Mouse (Mus musculus) MEL (cell line): ENCODE results near the gene Sobp. TPM values are rescaled to one million over a fixed set of nuclear protein-coding genes. Genes with fewer than 3 reads are reported as not detected.

ENCODE experiments used
- DNase-seq: peaks from one replicate; pipeline ENCODE4 v3.0.0; 2011; ENCODE audit warnings: low read depth, low spot score
- H3K27ac ChIP-seq: 2 replicates; pipeline ENCODE4 v1.5.1; 2012; ENCODE audit warnings: low read depth, mild to moderate bottlenecking, control low read depth, low read length, moderate library complexity; ENCODE audit not compliant: control insufficient read depth
- H3K27me3 ChIP-seq, 2 experiments: fragments of 150-350 bp in 1 of 2; sonication (generic) in 1 of 2; 2 replicates each; pipeline ENCODE4 v1.6.1; 2012; ENCODE audit warnings: low read length in 2 of 2, mild to moderate bottlenecking in 2 of 2, improper control_type of control experiment in 1 of 2, moderate library complexity in 1 of 2; ENCODE audit not compliant: insufficient read depth in 2 of 2, control insufficient read depth in 1 of 2
- H3K36me3 ChIP-seq, 2 experiments: 2 replicates each; pipeline ENCODE4 v1.6.1; 2012 to 2014; ENCODE audit warnings: low read length in 2 of 2, improper control_type of control experiment in 1 of 2, inconsistent platforms in 1 of 2, mild to moderate bottlenecking in 1 of 2; ENCODE audit not compliant: insufficient read depth in 2 of 2, control insufficient read depth in 1 of 2
- H3K4me1 ChIP-seq, 2 experiments: fragments of 150-350 bp in 1 of 2; sonication (generic) in 1 of 2; 2 replicates each; pipeline ENCODE4 v1.6.1; 2012; ENCODE audit warnings: low read length in 2 of 2, improper control_type of control experiment in 1 of 2, mild to moderate bottlenecking in 1 of 2; ENCODE audit not compliant: insufficient read depth in 2 of 2, control insufficient read depth in 1 of 2
- H3K4me3 ChIP-seq, 2 experiments: fragments of 150-350 bp in 1 of 2; sonication (generic) in 1 of 2; 2 replicates each; pipeline ENCODE4 v1.5.1; 2012; ENCODE audit warnings: low read depth in 2 of 2, low read length in 2 of 2, mild to moderate bottlenecking in 2 of 2, moderate library complexity in 2 of 2, control low read depth in 1 of 2, improper control_type of control experiment in 1 of 2; ENCODE audit not compliant: control insufficient read depth in 1 of 2, insufficient read depth in 1 of 2
- H3K79me2 ChIP-seq: 2 replicates; pipeline ENCODE4 v1.6.1; 2012; ENCODE audit warnings: mild to moderate bottlenecking, low read length, moderate library complexity; ENCODE audit not compliant: control insufficient read depth, poor library complexity, insufficient read depth
- H3K9ac ChIP-seq: 2 replicates; pipeline ENCODE4 v1.6.1; 2012; ENCODE audit warnings: low read depth, mild to moderate bottlenecking, control low read depth, low read length, moderate library complexity; ENCODE audit not compliant: control insufficient read depth, poor library complexity, severe bottlenecking
- H3K9me3 ChIP-seq: fragments of 150-350 bp; sonication (generic); replicated peaks from 2 replicates; pipeline ENCODE4 v1.6.1; 2012; ENCODE audit warnings: mild to moderate bottlenecking, low read length, improper control_type of control experiment, moderate library complexity; ENCODE audit not compliant: insufficient read depth
- CHD1 ChIP-seq: IDR thresholded peaks from 2 replicates; pipeline ENCODE4 v1.6.1; 2012; ENCODE audit warnings: low read depth, mild to moderate bottlenecking, inconsistent platforms, low read length, improper control_type of control experiment
- CHD2 ChIP-seq: IDR thresholded peaks from 2 replicates; pipeline ENCODE4 v1.6.1; 2011; ENCODE audit warnings: low read length, improper control_type of control experiment
- CTCF ChIP-seq, 3 experiments: IDR thresholded peaks in 2 of 3; conservative IDR thresholded peaks in 1 of 3; 2 replicates each; pipeline ENCODE4 v1.5.1; 2011 to 2012; ENCODE audit warnings: low read length in 3 of 3, low read depth in 2 of 3, mild to moderate bottlenecking in 2 of 3, improper control_type of control experiment in 1 of 3, inconsistent platforms in 1 of 3, mixed read lengths in 1 of 3, moderate library complexity in 1 of 3; ENCODE audit not compliant: control insufficient read depth in 1 of 3, insufficient read depth in 1 of 3, poor library complexity in 1 of 3, severe bottlenecking in 1 of 3
- E2F4 ChIP-seq: IDR thresholded peaks from 2 replicates; pipeline ENCODE4 v1.6.1; 2011; ENCODE audit warnings: low read depth, low read length, improper control_type of control experiment, borderline replicate concordance
- ETS1 ChIP-seq: IDR thresholded peaks from 2 replicates; pipeline ENCODE4 v1.6.1; 2012; ENCODE audit warnings: low read depth, mild to moderate bottlenecking, inconsistent platforms, low read length, improper control_type of control experiment, moderate library complexity
- GABPA ChIP-seq: IDR thresholded peaks from 2 replicates; pipeline ENCODE4 v1.6.1; 2012; ENCODE audit warnings: low read depth, mild to moderate bottlenecking, inconsistent platforms, low read length, improper control_type of control experiment, moderate library complexity
- GATA1 ChIP-seq: IDR thresholded peaks from 2 replicates; pipeline ENCODE4 v1.6.1; 2011; ENCODE audit warnings: low read depth, low read length, improper control_type of control experiment
- HCFC1 ChIP-seq: IDR thresholded peaks from 2 replicates; pipeline ENCODE4 v1.6.1; 2012; ENCODE audit warnings: low read depth, mild to moderate bottlenecking, inconsistent platforms, low read length, improper control_type of control experiment, moderate library complexity
- KAT2A ChIP-seq: conservative IDR thresholded peaks from 2 replicates; pipeline ENCODE4 v1.6.1; 2012; ENCODE audit warnings: low read depth, low read length, improper control_type of control experiment, inconsistent platforms
- MAFK ChIP-seq: IDR thresholded peaks from 2 replicates; pipeline ENCODE4 v1.6.1; 2011; ENCODE audit warnings: low read depth, mild to moderate bottlenecking, low read length, improper control_type of control experiment, borderline replicate concordance
- MAZ ChIP-seq: IDR thresholded peaks from 2 replicates; pipeline ENCODE4 v1.6.1; 2012; ENCODE audit warnings: low read depth, mild to moderate bottlenecking, inconsistent platforms, low read length, improper control_type of control experiment
- MXI1 ChIP-seq: IDR thresholded peaks from 2 replicates; pipeline ENCODE4 v1.6.1; 2011; ENCODE audit warnings: mild to moderate bottlenecking, low read depth, low read length, improper control_type of control experiment
- MYB ChIP-seq: IDR thresholded peaks from 2 replicates; pipeline ENCODE4 v1.6.1; 2011; ENCODE audit warnings: mild to moderate bottlenecking, low read depth, low read length, improper control_type of control experiment
- NELFE ChIP-seq: IDR thresholded peaks from 2 replicates; pipeline ENCODE4 v1.6.1; 2011; ENCODE audit warnings: low read depth, low read length, improper control_type of control experiment
- NRF1 ChIP-seq: IDR thresholded peaks from 2 replicates; pipeline ENCODE4 v1.6.1; 2014; ENCODE audit warnings: low read depth, mild to moderate bottlenecking, inconsistent platforms, low read length, improper control_type of control experiment, moderate library complexity; ENCODE audit not compliant: poor library complexity, insufficient read depth, severe bottlenecking
- POLR2AphosphoS2 ChIP-seq: IDR thresholded peaks from 2 replicates; pipeline ENCODE4 v1.6.1; 2011; ENCODE audit warnings: low read length, improper control_type of control experiment
- RCOR1 ChIP-seq: IDR thresholded peaks from 2 replicates; pipeline ENCODE4 v1.6.1; 2012; ENCODE audit warnings: low read depth, mild to moderate bottlenecking, inconsistent platforms, low read length, improper control_type of control experiment
- SIN3A ChIP-seq: IDR thresholded peaks from 2 replicates; pipeline ENCODE4 v1.6.1; 2012; ENCODE audit warnings: low read length, improper control_type of control experiment, inconsistent platforms
- SMC3 ChIP-seq: IDR thresholded peaks from 2 replicates; pipeline ENCODE4 v1.6.1; 2011; ENCODE audit warnings: low read depth, low read length, improper control_type of control experiment
- TCF12 ChIP-seq: IDR thresholded peaks from 2 replicates; pipeline ENCODE4 v1.6.1; 2014; ENCODE audit warnings: low read depth, mild to moderate bottlenecking, inconsistent platforms, low read length, improper control_type of control experiment, moderate library complexity
- UBTF ChIP-seq: IDR thresholded peaks from 2 replicates; pipeline ENCODE4 v1.6.1; 2012; ENCODE audit warnings: low read depth, mild to moderate bottlenecking, inconsistent platforms, low read length, improper control_type of control experiment, moderate library complexity, borderline replicate concordance; ENCODE audit not compliant: insufficient read depth
- USF1 ChIP-seq: IDR thresholded peaks from 2 replicates; pipeline ENCODE4 v1.6.1; 2014; ENCODE audit warnings: low read depth, mild to moderate bottlenecking, inconsistent platforms, low read length, improper control_type of control experiment, moderate library complexity
- ZC3H11A ChIP-seq: IDR thresholded peaks from 2 replicates; pipeline ENCODE4 v1.6.1; 2012; ENCODE audit warnings: low read depth, mild to moderate bottlenecking, inconsistent platforms, low read length, improper control_type of control experiment
- ZKSCAN1 ChIP-seq: IDR thresholded peaks from 2 replicates; pipeline ENCODE4 v1.6.1; 2012; ENCODE audit warnings: low read depth, mild to moderate bottlenecking, inconsistent platforms, low read length, improper control_type of control experiment, moderate library complexity
- ZMIZ1 ChIP-seq: IDR thresholded peaks from 2 replicates; pipeline ENCODE4 v1.6.1; 2012; ENCODE audit warnings: low read depth, mild to moderate bottlenecking, inconsistent platforms, low read length, improper control_type of control experiment, moderate library complexity
- polyA plus RNA-seq, 2 experiments: library from polyadenylated mRNA; stranded (reverse) in 1 of 2; unstranded in 1 of 2; fragments of >175 nt in 1 of 2; fragments of >200 nt in 1 of 2; gene quantifications; 2 replicates each; pipeline versions ENCODE4 v1.2.1 to v1.2.4; 2012; ENCODE audit warnings: low replicate concordance in 2 of 2, low read depth in 1 of 2; ENCODE audit not compliant: insufficient read length in 2 of 2, insufficient read depth in 1 of 2, missing spikeins in 1 of 2
- total RNA-seq: library from RNA; depleted of rRNA; stranded (reverse); fragments of 300-350 nt; gene quantifications from 2 replicates; pipeline ENCODE4 v1.2.3, GENCODE M21; 2012

The Sobp gene
- total and polyA plus RNA-seq, 3 experiments = not detected

DNA sequence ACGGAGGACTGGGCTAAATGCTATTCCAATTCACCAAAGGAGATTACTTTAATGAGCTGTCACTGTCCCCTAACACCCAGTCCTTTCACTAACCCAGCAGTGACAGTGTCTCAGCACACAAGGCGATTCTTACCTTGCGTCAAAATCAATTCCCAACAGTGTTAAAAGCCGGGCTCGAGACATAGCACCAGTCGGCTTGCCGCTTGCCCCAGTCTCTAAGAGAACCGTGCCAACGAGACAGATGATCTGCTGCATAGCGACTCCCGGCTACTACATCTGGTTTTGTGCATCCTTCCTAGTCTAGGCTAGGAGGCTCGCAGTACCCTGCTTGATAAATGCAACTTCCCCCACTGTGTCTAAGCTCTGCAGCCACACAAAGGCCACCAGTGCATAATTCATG, 12.0 kb downstream of the Sobp start:
- H3K36me3 ChIP-seq = no peaks in the 10 kb centered on the region
- DNase-seq = no peak
- no peak overlapping the region for H3K4me3 ChIP-seq
- peaks cover 4 to 5% of the 10 kb centered on the region in 2 experiments; a peak in 2 of 4 replicates for H3K27me3 ChIP-seq
- H3K79me2 ChIP-seq = no peaks in the 10 kb centered on the region
- no peaks in the 10 kb centered on the region for H3K9me3 ChIP-seq
- no peak overlapping the region for H3K27ac ChIP-seq
- H3K4me1 ChIP-seq = no peaks in the 10 kb centered on the region
- TF ChIP-seq NRF1 (no peak), POLR2AphosphoS2 (no peak), E2F4 (no peak), CHD1 (no peak), ZKSCAN1 (no peak), SIN3A (no peak), UBTF (no peak)
- no peak overlapping the region for H3K9ac ChIP-seq

DNA sequence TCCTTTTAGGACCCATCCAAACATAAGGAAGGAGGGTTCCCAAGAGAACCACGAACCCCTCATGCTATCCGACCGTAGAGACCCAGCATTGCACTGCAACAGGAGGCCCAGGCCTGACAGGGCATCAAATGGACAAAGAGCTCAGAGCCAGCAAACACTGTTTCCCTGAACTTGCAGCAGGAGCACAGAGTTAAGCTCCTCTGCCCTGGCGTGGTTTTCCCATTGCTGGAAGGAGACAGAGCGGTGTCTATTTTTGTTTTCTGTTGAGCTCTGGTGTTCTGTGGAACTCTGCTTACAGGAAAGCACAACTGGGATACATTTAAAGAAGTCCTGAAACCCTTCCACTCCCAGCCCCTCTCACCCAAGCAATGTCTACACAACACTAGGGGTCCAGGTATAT, 15.0 kb downstream of the Sobp start:
- no peak overlapping the region for H3K27ac ChIP-seq
- H3K4me3 ChIP-seq = no peak overlapping the region
- H3K4me1 ChIP-seq = no peaks in the 10 kb centered on the region
- no peak overlapping the region for H3K9ac ChIP-seq
- no peaks in the 10 kb centered on the region for H3K9me3 ChIP-seq
- no peaks in the 10 kb centered on the region for H3K79me2 ChIP-seq
- TF ChIP-seq HCFC1 (no peak), USF1 (no peak), UBTF (no peak), TCF12 (no peak), NELFE (no peak), ETS1 (no peak), SIN3A (no peak), RCOR1 (no peak), KAT2A (no peak)
- H3K27me3 ChIP-seq = peaks cover 3 to 4% of the 10 kb centered on the region in 2 experiments; a peak in 3 of 4 replicates
- DNase-seq = no peak
- no peaks in the 10 kb centered on the region for H3K36me3 ChIP-seq

GRCm38 (mm10) chr10:43158917-43159316, 15.4 kb downstream of the Sobp start:
- no peaks in the 10 kb centered on the region for H3K36me3 ChIP-seq
- H3K79me2 ChIP-seq = no peaks in the 10 kb centered on the region
- no peaks in the 10 kb centered on the region for H3K9me3 ChIP-seq
- H3K9ac ChIP-seq = no peak overlapping the region
- no peak for DNase-seq
- peaks cover 3 to 4% of the 10 kb centered on the region in 2 experiments; a peak in 3 of 4 replicates for H3K27me3 ChIP-seq
- H3K27ac ChIP-seq = no peak overlapping the region
- H3K4me3 ChIP-seq = no peak overlapping the region
- TF ChIP-seq ZC3H11A (no peak), SIN3A (no peak), KAT2A (no peak), MYB (no peak), SMC3 (no peak), MAFK (no peak), MAZ (no peak), ZKSCAN1 (no peak), UBTF (no peak), GATA1 (no peak), CHD2 (no peak), GABPA (no peak), CTCF (IDR thresholded peaks at IDR 0.05 in 2 of 3, conservative IDR thresholded peaks at IDR 0.05 in 1 of 3; ENCODE audit: control insufficient read depth in 1 of 3, insufficient read depth in 1 of 3, low read depth in 2 of 3, low read length in 3 of 3, poor library complexity in 1 of 3, severe bottlenecking in 1 of 3) (no peak), HCFC1 (no peak), RCOR1 (no peak), ZMIZ1 (no peak), NRF1 (no peak), MXI1 (no peak)
- H3K4me1 ChIP-seq = no peaks in the 10 kb centered on the region
